Mouse (Mus musculus) mammary gland, adult 2 months (tissue): ENCODE measurements around the gene Pdrg1. TPM values are rescaled to one million over a fixed set of nuclear protein-coding genes. Genes with fewer than 3 reads are reported as not detected.

Experiments
- polyA plus RNA-seq: library from polyadenylated mRNA; depleted of rRNA; stranded (reverse); fragments of >200 nt; gene quantifications from 2 replicates; pipeline ENCODE4 v1.2.3, GENCODE M21; 2012; ENCODE audit warnings: low replicate concordance; rRNA removed

The Pdrg1 gene
- 41.5 and 98.0 TPM in 2 replicates for polyA plus RNA-seq

DNA sequence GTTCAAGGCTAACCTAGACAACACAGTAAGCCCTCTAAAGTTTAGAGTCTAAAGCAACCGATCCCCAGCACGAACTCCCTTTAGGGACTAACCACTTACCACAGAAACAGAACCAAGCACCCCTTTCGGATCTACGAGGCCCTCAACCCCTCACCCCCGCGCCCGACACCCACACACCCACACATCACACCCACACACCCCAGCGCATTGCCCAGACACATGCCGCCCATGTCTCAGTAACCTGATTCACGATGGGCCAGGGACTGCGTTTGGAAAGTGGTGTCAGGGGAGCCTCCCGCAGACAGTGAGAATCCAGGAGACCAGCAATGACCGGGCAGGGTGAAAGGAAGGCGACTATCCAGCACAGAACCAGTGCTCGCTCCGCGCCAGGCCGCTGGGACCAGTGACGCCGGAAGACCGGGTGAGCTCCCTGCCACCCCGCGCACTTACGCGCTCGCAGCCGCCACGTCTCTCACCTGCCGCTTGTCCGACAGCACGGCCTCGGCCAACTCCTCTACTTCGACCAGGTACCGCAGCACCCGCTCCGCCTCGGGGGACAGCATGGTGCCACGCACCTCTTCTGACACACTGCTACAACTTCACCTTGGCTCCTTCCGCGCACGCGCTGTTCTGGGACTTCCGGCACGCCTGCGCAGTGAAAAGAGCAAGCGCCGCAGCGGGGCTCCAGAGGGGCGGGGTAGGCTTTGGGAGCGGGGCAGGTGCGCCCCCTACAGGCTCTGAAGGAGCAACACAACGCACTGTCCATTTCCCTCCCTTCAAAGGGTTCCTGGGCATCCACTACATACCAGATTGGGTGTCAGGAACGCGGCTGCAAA lies at the start of gene Pdrg1:
Gene Pdrg1, minus strand, starts transcription at position 670 of the 836 bp plus-strand sequence.

DNA sequence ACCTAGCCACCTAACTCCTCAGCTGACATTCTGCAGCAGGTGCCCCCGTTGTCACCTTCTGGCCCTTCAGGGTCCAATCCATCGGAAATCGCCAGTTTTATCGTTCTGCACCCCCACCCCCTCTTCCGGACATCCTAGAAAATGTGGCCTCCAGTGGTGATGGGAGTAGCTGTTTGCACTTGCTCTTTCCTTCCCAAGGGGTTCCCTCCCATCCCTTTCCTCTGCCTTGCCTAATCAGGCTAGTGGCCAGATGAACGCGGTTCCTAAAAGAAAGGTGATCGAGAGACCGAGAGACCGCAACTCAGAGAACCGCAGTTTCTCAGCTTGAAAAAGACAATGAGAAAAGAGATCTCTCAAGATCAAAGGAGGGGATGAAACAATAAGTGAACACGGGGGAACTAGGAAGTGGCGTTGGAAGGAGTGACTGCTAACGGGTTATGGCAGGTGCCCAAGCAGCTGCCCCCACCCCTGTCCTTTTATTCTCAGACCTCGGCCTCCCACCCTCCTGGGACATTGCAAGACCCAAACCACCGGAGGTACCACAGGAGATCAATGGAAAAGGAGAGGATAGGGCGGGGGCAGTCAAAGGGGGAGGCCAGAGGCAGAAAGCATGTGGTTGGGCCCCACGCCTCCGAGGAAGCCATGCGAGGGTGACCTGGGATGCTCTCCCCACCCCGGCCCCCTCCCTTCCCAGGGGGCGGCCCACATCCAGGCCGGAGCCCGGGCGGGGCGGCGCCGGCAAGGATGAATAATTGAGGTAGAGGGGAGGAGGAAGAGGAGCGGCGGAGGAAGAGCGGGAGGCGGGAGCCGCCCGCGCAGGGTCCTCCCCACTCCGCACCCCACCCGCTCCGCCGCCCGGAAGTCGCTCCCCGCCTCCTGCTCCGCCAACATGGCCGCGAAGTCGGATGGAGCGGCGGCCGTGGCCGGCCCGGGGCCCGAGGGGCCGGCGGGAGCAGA lies 16.2 kb upstream of the Pdrg1 start, which contains the start of gene Xkr7:
Gene Xkr7, plus strand, starts transcription at position 727 of the 957 bp plus-strand sequence.

GRCm38 (mm10) chr2:152962091-152962793 lies 53.0 kb downstream of the Pdrg1 start, which contains the start of gene Ttll9:
TSS of gene Ttll9 (plus strand) at chr2:152962485.

Other genes starting within 250 kb of the Pdrg1 start
- 49.6 and 59.3 TPM in 2 replicates for gene Bcl2l1, start 183.7 kb downstream of the Pdrg1 start, polyA plus RNA-seq
- gene Tpx2, start 167.5 kb downstream of the Pdrg1 start, polyA plus RNA-seq = 0.38 and 0.62 TPM in 2 replicates
- 0.06 and 68.0 TPM in 2 replicates for gene Mylk2, start 104.1 kb downstream of the Pdrg1 start, polyA plus RNA-seq
- gene Foxs1, start 82.2 kb downstream of the Pdrg1 start, polyA plus RNA-seq = 14.4 and 21.7 TPM in 2 replicates
- 4.9 and 5.1 TPM in 2 replicates for gene Dusp15, start 63.7 kb downstream of the Pdrg1 start, polyA plus RNA-seq
- 0.10 and 0.22 TPM in 2 replicates for gene Ttll9, start 52.9 kb downstream of the Pdrg1 start, polyA plus RNA-seq
- gene Xkr7, start 16.4 kb upstream of the Pdrg1 start, polyA plus RNA-seq = not detected in 2 replicates
- gene Ccm2l, start 50.5 kb upstream of the Pdrg1 start, polyA plus RNA-seq = 31.0 and 33.8 TPM in 2 replicates
- 16.8 and 18.9 TPM in 2 replicates for gene Hck, start 93.0 kb upstream of the Pdrg1 start, polyA plus RNA-seq
- gene Tm9sf4, start 145.9 kb upstream of the Pdrg1 start, polyA plus RNA-seq = 35.5 and 58.9 TPM in 2 replicates
- 13.4 and 14.2 TPM in 2 replicates for gene Tspyl3, start 210.0 kb upstream of the Pdrg1 start, polyA plus RNA-seq
- 7.9 and 8.4 TPM in 2 replicates for gene Plagl2, start 226.0 kb upstream of the Pdrg1 start, polyA plus RNA-seq
- 28.8 and 33.3 TPM in 2 replicates for gene Pofut1, start 226.1 kb upstream of the Pdrg1 start, polyA plus RNA-seq